In the genomic region with DNA sequence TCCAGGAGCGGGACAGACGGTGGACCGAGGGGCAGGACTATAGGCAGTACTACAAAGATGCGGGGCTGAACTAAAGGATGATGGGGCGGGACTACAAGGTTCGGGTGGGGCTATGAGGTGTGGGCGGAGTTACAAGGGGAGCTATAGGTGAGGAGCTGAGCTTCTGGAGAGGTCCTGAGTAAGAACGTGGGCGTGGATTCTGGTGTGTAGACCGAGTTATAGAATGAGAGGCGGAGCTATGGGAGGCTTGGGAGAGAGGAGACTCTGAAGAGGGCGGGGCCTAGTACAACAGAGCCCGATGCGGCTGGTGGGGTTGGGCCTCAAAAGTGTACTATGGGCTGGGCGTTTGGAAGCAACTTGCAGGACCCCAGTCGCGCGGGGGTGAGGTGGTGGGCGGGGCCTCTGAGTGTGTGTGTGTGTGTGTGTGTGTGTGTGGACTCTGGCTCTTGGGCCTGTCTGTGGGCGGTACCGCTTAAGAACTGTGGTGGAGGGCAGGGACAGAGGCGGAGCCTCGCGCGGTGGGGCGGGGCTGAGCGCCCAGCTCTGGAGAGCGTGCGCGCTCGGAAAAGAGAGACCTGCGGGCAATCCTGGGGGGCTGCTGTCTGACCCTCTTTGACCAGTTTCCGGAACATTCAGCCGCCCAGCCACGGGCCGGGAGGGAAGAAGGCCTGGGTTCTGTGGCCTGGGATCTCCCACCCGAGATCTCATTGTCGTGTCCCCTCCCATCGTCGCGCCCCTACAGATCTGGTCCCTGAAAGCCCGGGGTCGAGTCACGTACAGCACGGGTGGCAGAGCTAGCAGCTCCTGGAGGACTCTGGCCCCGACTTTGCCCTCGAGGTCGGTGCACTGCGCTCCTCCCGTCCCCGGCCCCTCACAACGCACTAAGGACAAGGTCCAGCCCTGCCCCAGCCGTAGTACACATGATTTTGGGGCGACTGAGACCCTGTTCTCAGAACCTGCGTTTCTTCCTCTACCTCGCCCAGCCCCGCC, we compare ENCODE assay signal across 8 mouse cellular contexts. TPM values are rescaled to one million over a fixed set of nuclear protein-coding genes. Genes with fewer than 3 reads are reported as not detected.
DNase-seq lines count a peak whose midpoint lies in the region; ATAC-seq and TF ChIP-seq lines count a peak whose summit lies in the region.

No protein-coding gene starts in this region.

- peak; percentile 100 for DNase-seq in 3T3-L1 (ENCODE audit: low read depth, low spot score)
- peak; percentile 91 to 95 for DNase-seq in adrenal gland, postnatal 36 days
- DNase-seq in heart, adult 2 months: peak; percentile 90 to 91
- DNase-seq in kidney, adult 8-10 months: peak; percentile 92 to 94
- peak; percentile 73 for DNase-seq in spleen, postnatal 14 days (ENCODE audit: low spot score in 2 of 2)

- 1% methylated on average over 52 of the region's 57 CpGs for WGBS in embryonic facial prominence, embryonic 13.5 days
- whole genome bisulfite sequencing in heart, adult 2 months: 2% methylated on average over 53 of the region's 57 CpGs
- WGBS in limb, embryonic 13.5 days: under 1% methylated on average over 57 of the region's 57 CpGs
- under 1% methylated on average over 57 of the region's 57 CpGs for WGBS in midbrain, embryonic 16.5 days

- no peak for TF ChIP-seq POLR2A in heart, adult 2 months (IDR thresholded peaks at IDR 0.05; ENCODE audit: insufficient read depth, low read depth, low read length)

- H3K9ac ChIP-seq in embryonic facial prominence, embryonic 13.5 days: peak overlapping the region; percentile 75
- H3K9ac ChIP-seq in heart, adult 2 months (ENCODE audit: low read depth, low read length): peak overlapping the region; percentile 64
- H3K9ac ChIP-seq in limb, embryonic 13.5 days: peak overlapping the region; percentile 62
- peak overlapping the region; percentile 75 for H3K9ac ChIP-seq in midbrain, embryonic 16.5 days (ENCODE audit: low read depth, low read length)

- H3K27ac ChIP-seq in embryonic facial prominence, embryonic 13.5 days: no peak overlapping the region
- H3K27ac ChIP-seq in heart, adult 2 months: peak overlapping the region; percentile 9
- H3K27ac ChIP-seq in limb, embryonic 13.5 days: no peak overlapping the region; the same call in 1 of the 2 replicates
- peak overlapping the region; percentile 13; the same call in 1 of the 2 replicates for H3K27ac ChIP-seq in midbrain, embryonic 16.5 days (ENCODE audit: low read length)

- no peak for TF ChIP-seq EP300 in heart, adult 2 months (IDR thresholded peaks at IDR 0.05; ENCODE audit: insufficient read depth, low read depth, low read length)

- peaks cover 29% of the 10 kb centered on the region for H3K4me1 ChIP-seq in embryonic facial prominence, embryonic 13.5 days
- H3K4me1 ChIP-seq in heart, adult 2 months (ENCODE audit: control insufficient read depth, insufficient read depth, low read length): peaks cover 3% of the 10 kb centered on the region; the same call in 1 of the 2 replicates
- peaks cover 26% of the 10 kb centered on the region for H3K4me1 ChIP-seq in limb, embryonic 13.5 days
- peaks cover 22% of the 10 kb centered on the region for H3K4me1 ChIP-seq in midbrain, embryonic 16.5 days (ENCODE audit: control insufficient read depth, insufficient read depth, low read length)

- no peaks in the 10 kb centered on the region for H3K9me3 ChIP-seq in embryonic facial prominence, embryonic 13.5 days
- no peaks in the 10 kb centered on the region for H3K9me3 ChIP-seq in limb, embryonic 13.5 days
- H3K9me3 ChIP-seq in midbrain, embryonic 16.5 days (replicated peaks; ENCODE audit: control insufficient read depth, low read length, poor library complexity, severe bottlenecking): no peaks in the 10 kb centered on the region

- no peak for TF ChIP-seq CTCF in heart, adult 2 months (IDR thresholded peaks at IDR 0.05)

- H3K27me3 ChIP-seq in embryonic facial prominence, embryonic 13.5 days: peaks cover 46% of the 10 kb centered on the region
- no peaks in the 10 kb centered on the region for H3K27me3 ChIP-seq in heart, adult 2 months (ENCODE audit: control insufficient read depth, insufficient read depth, low read length)
- H3K27me3 ChIP-seq in limb, embryonic 13.5 days: peaks cover 63% of the 10 kb centered on the region
- H3K27me3 ChIP-seq in midbrain, embryonic 16.5 days (ENCODE audit: control insufficient read depth, insufficient read depth, low read depth, low read length): peaks cover 11% of the 10 kb centered on the region

- no peaks in the 10 kb centered on the region for H3K79me2 ChIP-seq in heart, adult 2 months (replicated peaks; ENCODE audit: control insufficient read depth, insufficient read depth, low read length)

- intact Hi-C loops in heart, adult 2 months (cut with DNase I): loop anchor here (2.0 kb wide), 1 partner anchor 21 kb away; a partner anchor contains a TSS

- peak overlapping the region; percentile 60 for H3K4me3 ChIP-seq in embryonic facial prominence, embryonic 13.5 days
- peak overlapping the region; percentile 61 for H3K4me3 ChIP-seq in heart, adult 2 months
- peak overlapping the region; percentile 56 for H3K4me3 ChIP-seq in limb, embryonic 13.5 days
- peak overlapping the region; percentile 56 for H3K4me3 ChIP-seq in midbrain, embryonic 16.5 days (ENCODE audit: low read depth, low read length)

- ATAC-seq in embryonic facial prominence, embryonic 13.5 days (ENCODE audit: insufficient number of reproducible peaks, insufficient read depth, low FRiP score, low TSS enrichment, low read depth): peak; percentile 86
- peak; percentile 90 for ATAC-seq in limb, embryonic 13.5 days (ENCODE audit: low FRiP score, low read depth)
- ATAC-seq in midbrain, embryonic 16.5 days: peak; percentile 84

- H3K36me3 ChIP-seq in embryonic facial prominence, embryonic 13.5 days: no peaks in the 10 kb centered on the region
- H3K36me3 ChIP-seq in heart, adult 2 months (ENCODE audit: control insufficient read depth, insufficient read depth, low read length): no peaks in the 10 kb centered on the region
- no peaks in the 10 kb centered on the region for H3K36me3 ChIP-seq in limb, embryonic 13.5 days
- H3K36me3 ChIP-seq in midbrain, embryonic 16.5 days (ENCODE audit: control insufficient read depth, insufficient read depth, low read length): no peaks in the 10 kb centered on the region

- H3K4me2 ChIP-seq in embryonic facial prominence, embryonic 13.5 days: peak overlapping the region; percentile 87
- H3K4me2 ChIP-seq in limb, embryonic 13.5 days (replicated peaks): peak overlapping the region; percentile 89
- H3K4me2 ChIP-seq in midbrain, embryonic 16.5 days (ENCODE audit: low read length): peak overlapping the region; percentile 91

RNA-seq across cellular contexts. Expression of a gene that starts 7.5 kb away (rescaled TPM):
- total RNA-seq in adrenal gland, postnatal 36 days (2021): 10 to 100 TPM; 16.8 to 19.0 TPM
- 12.5 and 13.8 TPM in 2 replicates for polyA plus RNA-seq in embryonic facial prominence, embryonic 13.5 days (2015; fragmentation: Nextera tagmentation; extraction: Ambion mirVana)
- total RNA-seq in heart, adult 2 months (2021): 1 to 10 TPM; 6.0 to 7.4 TPM
- polyA plus RNA-seq in heart, adult 2 months (2012; rRNA removed): 12.7 and 13.9 TPM in 2 replicates
- polyA plus RNA-seq in limb, embryonic 13.5 days (2015; fragmentation: Nextera tagmentation; extraction: Ambion mirVana): 13.1 and 14.0 TPM in 2 replicates
- polyA plus RNA-seq in midbrain, embryonic 16.5 days (2015; fragmentation: Nextera tagmentation; extraction: Ambion mirVana): 21.1 and 23.2 TPM in 2 replicates

RNA-seq across cellular contexts. Expression of a gene that starts 10.9 kb away (rescaled TPM):
- total RNA-seq in adrenal gland, postnatal 36 days (2021): not detected
- polyA plus RNA-seq in embryonic facial prominence, embryonic 13.5 days (2015; fragmentation: Nextera tagmentation; extraction: Ambion mirVana): 0.07 and 0.54 TPM in 2 replicates
- not detected for total RNA-seq in heart, adult 2 months (2021)
- 0.15 and 0.16 TPM in 2 replicates for polyA plus RNA-seq in heart, adult 2 months (2012; rRNA removed)
- polyA plus RNA-seq in limb, embryonic 13.5 days (2015; fragmentation: Nextera tagmentation; extraction: Ambion mirVana): 0.06 TPM in 1 of 2 replicates, not detected in the other
- 0.08 and 0.19 TPM in 2 replicates for polyA plus RNA-seq in midbrain, embryonic 16.5 days (2015; fragmentation: Nextera tagmentation; extraction: Ambion mirVana)

RNA-seq across cellular contexts. Expression of a gene that starts 20.9 kb away (rescaled TPM):
- total RNA-seq in adrenal gland, postnatal 36 days (2021): 10 to 100 TPM; 35.6 to 51.5 TPM
- polyA plus RNA-seq in embryonic facial prominence, embryonic 13.5 days (2015; fragmentation: Nextera tagmentation; extraction: Ambion mirVana): 76.8 and 85.4 TPM in 2 replicates
- total RNA-seq in heart, adult 2 months (2021): 10 to 100 TPM; 22.0 to 22.4 TPM
- 34.3 and 45.5 TPM in 2 replicates for polyA plus RNA-seq in heart, adult 2 months (2012; rRNA removed)
- 78.1 and 81.3 TPM in 2 replicates for polyA plus RNA-seq in limb, embryonic 13.5 days (2015; fragmentation: Nextera tagmentation; extraction: Ambion mirVana)
- polyA plus RNA-seq in midbrain, embryonic 16.5 days (2015; fragmentation: Nextera tagmentation; extraction: Ambion mirVana): 107 and 112 TPM in 2 replicates

RNA-seq across cellular contexts. Expression of a gene that starts 36.6 kb away (rescaled TPM):
- total RNA-seq in adrenal gland, postnatal 36 days (2021): 100 to 1,000 TPM; 119 to 155 TPM
- 29.3 and 36.7 TPM in 2 replicates for polyA plus RNA-seq in embryonic facial prominence, embryonic 13.5 days (2015; fragmentation: Nextera tagmentation; extraction: Ambion mirVana)
- total RNA-seq in heart, adult 2 months (2021): 10 to 100 TPM; 21.7 to 29.1 TPM
- polyA plus RNA-seq in heart, adult 2 months (2012; rRNA removed): 30.0 and 32.2 TPM in 2 replicates
- polyA plus RNA-seq in limb, embryonic 13.5 days (2015; fragmentation: Nextera tagmentation; extraction: Ambion mirVana): 29.2 and 36.6 TPM in 2 replicates
- 34.8 and 35.7 TPM in 2 replicates for polyA plus RNA-seq in midbrain, embryonic 16.5 days (2015; fragmentation: Nextera tagmentation; extraction: Ambion mirVana)

RNA-seq across cellular contexts. Expression of a gene that starts 42.1 kb away (rescaled TPM):
- total RNA-seq in adrenal gland, postnatal 36 days (2021): 10 to 100 TPM in 1 of 2 experiments, 1 to 10 TPM in 1; 6.9 to 10.5 TPM
- polyA plus RNA-seq in embryonic facial prominence, embryonic 13.5 days (2015; fragmentation: Nextera tagmentation; extraction: Ambion mirVana): 5.9 and 7.7 TPM in 2 replicates
- total RNA-seq in heart, adult 2 months (2021): 10 to 100 TPM in 1 of 2 experiments, 1 to 10 TPM in 1; 8.9 to 18.6 TPM
- polyA plus RNA-seq in heart, adult 2 months (2012; rRNA removed): 15.2 and 36.2 TPM in 2 replicates
- polyA plus RNA-seq in limb, embryonic 13.5 days (2015; fragmentation: Nextera tagmentation; extraction: Ambion mirVana): 6.1 and 6.2 TPM in 2 replicates
- polyA plus RNA-seq in midbrain, embryonic 16.5 days (2015; fragmentation: Nextera tagmentation; extraction: Ambion mirVana): 6.7 and 8.1 TPM in 2 replicates

Comparison
In these comparisons a context has a peak if more than half of its experiments do, and no peak if none do; other contexts are left out.
1. H3K27ac ChIP-seq: peak in heart, adult 2 months (single experiment) and midbrain, embryonic 16.5 days (single experiment); none in embryonic facial prominence, embryonic 13.5 days (single experiment) and limb, embryonic 13.5 days (single experiment).
2. Peak in every context shown above with its lines, with median percentiles within 50 percentile points of each other: DNase-seq, ATAC-seq, H3K4me2 ChIP-seq, H3K4me3 ChIP-seq and H3K9ac ChIP-seq.